Mouse (Mus musculus) spleen, adult 2 months (tissue): ENCODE results near the gene Rab4b.

Experiments used
- CTCF ChIP-seq: fragments of 200-500 bp; IDR thresholded peaks from 2 replicates; pipeline ENCODE4 v1.5.1; 2011; ENCODE audit warnings: mild to moderate bottlenecking, inconsistent platforms; ENCODE audit not compliant: insufficient read depth, insufficient read length, insufficient replicate concordance; ENCODE audit errors: extremely low read depth
- POLR2A ChIP-seq: fragments of 200-500 bp; IDR thresholded peaks from 2 replicates; pipeline ENCODE4 v1.6.1; 2011; ENCODE audit warnings: low read depth, low read length, inconsistent platforms

DNA sequence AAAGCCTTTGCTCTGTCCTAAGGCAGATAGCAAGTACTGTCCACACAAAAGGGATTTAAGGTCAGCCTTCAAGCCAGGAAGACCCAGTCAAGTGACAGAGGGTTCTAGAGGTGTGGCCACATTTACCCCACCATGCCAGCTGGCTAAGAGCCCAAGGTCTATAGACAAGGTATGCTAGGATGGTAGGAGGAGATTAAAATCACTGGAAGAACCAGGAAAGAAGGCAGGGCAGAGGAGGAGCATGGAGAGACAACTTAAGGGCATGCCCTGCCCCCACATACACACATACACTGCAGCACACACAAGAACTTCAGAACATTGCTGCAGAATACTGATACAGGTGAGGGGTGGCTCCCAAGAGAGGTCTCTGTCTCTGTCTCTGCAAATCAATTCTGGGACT, 59.0 kb downstream of the Rab4b start, which contains the start of gene Cyp2f2:
- TF ChIP-seq POLR2A (no peak), CTCF (no peak)
